Mouse (Mus musculus) forebrain, embryonic 16.5 days (tissue): ENCODE data around the gene Gm19935. TPM values are rescaled to one million over a fixed set of nuclear protein-coding genes. Genes with fewer than 3 reads are reported as not detected.

ENCODE experiments used
- ATAC-seq: fragments of 200-750 bp; cut with Nextera tagmentation; 2 replicates; pipeline ENCODE4 v1.8.0; 2017; ENCODE audit warnings: mild to moderate bottlenecking, moderate library complexity
- H3K27ac ChIP-seq: fragments of 300-500 bp; sonication (generic); 2 replicates; pipeline ENCODE4 v1.5.1; 2014; ENCODE audit warnings: low read length, control low read depth
- H3K27me3 ChIP-seq: fragments of 300-500 bp; sonication (generic); replicated peaks from 2 replicates; pipeline ENCODE4 v1.6.1; 2014; ENCODE audit warnings: low read length; ENCODE audit not compliant: control insufficient read depth, insufficient read depth
- H3K36me3 ChIP-seq: fragments of 300-500 bp; sonication (generic); 2 replicates; pipeline ENCODE4 v1.6.1; 2014; ENCODE audit not compliant: control insufficient read depth, insufficient read depth
- H3K4me1 ChIP-seq: fragments of 300-500 bp; sonication (generic); replicated peaks from 2 replicates; pipeline ENCODE4 v1.6.1; 2014; ENCODE audit warnings: low read length; ENCODE audit not compliant: control insufficient read depth, insufficient read depth
- H3K4me2 ChIP-seq: fragments of 300-500 bp; sonication (generic); 2 replicates; pipeline ENCODE4 v1.6.1; 2014; ENCODE audit warnings: mild to moderate bottlenecking, low read length, control low read depth
- H3K4me3 ChIP-seq: fragments of 300-500 bp; sonication (generic); replicated peaks from 2 replicates; pipeline ENCODE4 v1.5.1; 2014; ENCODE audit warnings: mild to moderate bottlenecking, low read length, control low read depth
- H3K9ac ChIP-seq: fragments of 300-500 bp; sonication (generic); replicated peaks from 2 replicates; pipeline ENCODE4 v1.6.1; 2014; ENCODE audit warnings: low read depth, low read length, control low read depth
- H3K9me3 ChIP-seq: fragments of 300-500 bp; sonication (generic); 2 replicates; pipeline ENCODE4 v1.6.1; 2016; ENCODE audit warnings: low read length; ENCODE audit not compliant: control insufficient read depth
- WGBS: fragments of 180-500 bp; shearing (Covaris S2); extraction: QIAGEN DNeasy Blood & Tissue Kit; methylation state at CpG from one replicate; pipeline ENCODE4 v1.1.7; 2014; 5-methylcytosine and 5-hydroxymethylcytosine counted together
- polyA plus RNA-seq: library from polyadenylated mRNA; unstranded; fragments of >200 nt; fragmentation: Nextera tagmentation; extraction: Ambion mirVana; gene quantifications from 2 replicates; pipeline ENCODE4 v1.2.1, GENCODE M21; 2015

Gm19935 gene
- polyA plus RNA-seq, 1 experiment from 2014 or later = 0.58 TPM

GRCm38 (mm10) chr8:90849462-90850050 is 32.4 kb upstream of the Gm19935 start:
- Histone ChIP-seq H3K9ac (0 out of 2 replicates have a peak overlapping the region, but pooled peaks have one; percentile 18), H3K4me2 (no peak overlapping the region)

GRCm38 (mm10) chr8:90847980-90848379 is 30.8 kb upstream of the Gm19935 start:
- H3K4me3 ChIP-seq = no peak overlapping the region
- no peaks in the 10 kb centered on the region for H3K9me3 ChIP-seq
- peaks cover 12% of the 10 kb centered on the region for H3K4me1 ChIP-seq
- ATAC-seq = no peak
- no peaks in the 10 kb centered on the region for H3K36me3 ChIP-seq
- no peak overlapping the region for H3K4me2 ChIP-seq
- no peak overlapping the region for H3K9ac ChIP-seq
- 93% methylated on average over 7 of the region's 7 CpGs for WGBS
- H3K27ac ChIP-seq = no peak overlapping the region
- H3K27me3 ChIP-seq = no peaks in the 10 kb centered on the region

More at GRCm38 (mm10) chr8:90849462-90850050, 32.4 kb upstream of the Gm19935 start:
- peaks cover 21% of the 10 kb centered on the region for H3K4me1 ChIP-seq
- peak; percentile 57; the same call in 1 of the 2 replicates for ATAC-seq
- WGBS = 45% methylated on average over 11 of the region's 11 CpGs
- peak overlapping the region; percentile 48 for H3K27ac ChIP-seq
- H3K9me3 ChIP-seq = no peaks in the 10 kb centered on the region
- H3K36me3 ChIP-seq = no peaks in the 10 kb centered on the region
- H3K4me3 ChIP-seq = no peak overlapping the region
- no peaks in the 10 kb centered on the region for H3K27me3 ChIP-seq

GRCm38 (mm10) chr8:90844179-90844967 is 27.2 kb upstream of the Gm19935 start:
- Histone ChIP-seq H3K27ac (no peak overlapping the region), H3K9ac (no peak overlapping the region; the same call in 1 of the 2 replicates), H3K4me2 (no peak overlapping the region), H3K9me3 (no peaks in the 10 kb centered on the region), H3K4me1 (peaks cover 4% of the 10 kb centered on the region), H3K36me3 (no peaks in the 10 kb centered on the region), H3K27me3 (no peaks in the 10 kb centered on the region), H3K4me3 (no peak overlapping the region)
- no peak for ATAC-seq
- WGBS = 82% methylated on average over 9 of the region's 9 CpGs

GRCm38 (mm10) chr8:90843127-90843526 is 25.9 kb upstream of the Gm19935 start:
- WGBS = 87% methylated on average over 6 of the region's 6 CpGs
- H3K27ac ChIP-seq = no peak overlapping the region
- H3K4me3 ChIP-seq = no peak overlapping the region
- H3K9ac ChIP-seq = no peak overlapping the region
- H3K27me3 ChIP-seq = no peaks in the 10 kb centered on the region
- no peaks in the 10 kb centered on the region for H3K9me3 ChIP-seq
- no peak overlapping the region for H3K4me2 ChIP-seq
- no peaks in the 10 kb centered on the region for H3K36me3 ChIP-seq
- ATAC-seq = no peak
- no peaks in the 10 kb centered on the region for H3K4me1 ChIP-seq

GRCm38 (mm10) chr8:90841321-90841720 is 24.1 kb upstream of the Gm19935 start:
- Histone ChIP-seq H3K4me3 (no peak overlapping the region), H3K27me3 (no peaks in the 10 kb centered on the region), H3K36me3 (no peaks in the 10 kb centered on the region), H3K9me3 (no peaks in the 10 kb centered on the region), H3K9ac (no peak overlapping the region), H3K4me1 (no peaks in the 10 kb centered on the region), H3K4me2 (no peak overlapping the region), H3K27ac (no peak overlapping the region)
- ATAC-seq = no peak
- WGBS = 31% methylated on average over 13 of the region's 13 CpGs

- Histone ChIP-seq H3K4me3 (no peak overlapping the region), H3K27me3 (no peaks in the 10 kb centered on the region), H3K4me2 (no peak overlapping the region), H3K9ac (no peak overlapping the region), H3K36me3 (no peaks in the 10 kb centered on the region), H3K9me3 (no peaks in the 10 kb centered on the region), H3K4me1 (no peaks in the 10 kb centered on the region), H3K27ac (no peak overlapping the region)
- no peak for ATAC-seq
- 83% methylated on average over 11 of the region's 11 CpGs for WGBS
These were observed 22.8 kb upstream of the Gm19935 start for GRCm38 (mm10) chr8:90839725-90840714.

GRCm38 (mm10) chr8:90837440-90837839 is 20.2 kb upstream of the Gm19935 start:
- no peak for ATAC-seq
- H3K4me1 ChIP-seq = no peaks in the 10 kb centered on the region
- 91% methylated on average over 6 of the region's 6 CpGs for WGBS

GRCm38 (mm10) chr8:90834321-90834672 is 17.1 kb upstream of the Gm19935 start:
- no peak overlapping the region for H3K9ac ChIP-seq
- H3K4me3 ChIP-seq = no peak overlapping the region
- H3K27me3 ChIP-seq = no peaks in the 10 kb centered on the region
- no peak for ATAC-seq
- no peak overlapping the region for H3K4me2 ChIP-seq
- peaks cover 4% of the 10 kb centered on the region for H3K4me1 ChIP-seq
- H3K9me3 ChIP-seq = no peaks in the 10 kb centered on the region
- 77% methylated on average over 3 of the region's 3 CpGs for WGBS
- no peaks in the 10 kb centered on the region for H3K36me3 ChIP-seq
- no peak overlapping the region for H3K27ac ChIP-seq

More at GRCm38 (mm10) chr8:90837440-90837839, 20.2 kb upstream of the Gm19935 start:
- Histone ChIP-seq H3K36me3 (no peaks in the 10 kb centered on the region), H3K9me3 (no peaks in the 10 kb centered on the region), H3K4me3 (no peak overlapping the region), H3K27me3 (no peaks in the 10 kb centered on the region), H3K4me2 (no peak overlapping the region), H3K27ac (no peak overlapping the region), H3K9ac (no peak overlapping the region)
